Mouse (Mus musculus): ENCODE results near the gene Eogt. TPM values are rescaled to one million over a fixed set of nuclear protein-coding genes. Genes with fewer than 3 reads are reported as not detected.

Eogt gene
- 35.6 and 36.4 TPM in 2 replicates for total RNA-seq (2021)
- long read RNA-seq, experiment 1, full-length matches to known transcripts = 12 of 25 reads
- long read RNA-seq, experiment 1, partial matches to known transcripts = 4 of 25 reads
- long read RNA-seq, experiment 1, other reads (novel, unspliced or antisense) = 9 of 25 reads
- long read RNA-seq, experiment 2, full-length matches to known transcripts = 8 of 14 reads
- long read RNA-seq, experiment 2, partial matches to known transcripts = 2 of 14 reads
- long read RNA-seq, experiment 2, other reads (novel, unspliced or antisense) = 4 of 14 reads

DNA sequence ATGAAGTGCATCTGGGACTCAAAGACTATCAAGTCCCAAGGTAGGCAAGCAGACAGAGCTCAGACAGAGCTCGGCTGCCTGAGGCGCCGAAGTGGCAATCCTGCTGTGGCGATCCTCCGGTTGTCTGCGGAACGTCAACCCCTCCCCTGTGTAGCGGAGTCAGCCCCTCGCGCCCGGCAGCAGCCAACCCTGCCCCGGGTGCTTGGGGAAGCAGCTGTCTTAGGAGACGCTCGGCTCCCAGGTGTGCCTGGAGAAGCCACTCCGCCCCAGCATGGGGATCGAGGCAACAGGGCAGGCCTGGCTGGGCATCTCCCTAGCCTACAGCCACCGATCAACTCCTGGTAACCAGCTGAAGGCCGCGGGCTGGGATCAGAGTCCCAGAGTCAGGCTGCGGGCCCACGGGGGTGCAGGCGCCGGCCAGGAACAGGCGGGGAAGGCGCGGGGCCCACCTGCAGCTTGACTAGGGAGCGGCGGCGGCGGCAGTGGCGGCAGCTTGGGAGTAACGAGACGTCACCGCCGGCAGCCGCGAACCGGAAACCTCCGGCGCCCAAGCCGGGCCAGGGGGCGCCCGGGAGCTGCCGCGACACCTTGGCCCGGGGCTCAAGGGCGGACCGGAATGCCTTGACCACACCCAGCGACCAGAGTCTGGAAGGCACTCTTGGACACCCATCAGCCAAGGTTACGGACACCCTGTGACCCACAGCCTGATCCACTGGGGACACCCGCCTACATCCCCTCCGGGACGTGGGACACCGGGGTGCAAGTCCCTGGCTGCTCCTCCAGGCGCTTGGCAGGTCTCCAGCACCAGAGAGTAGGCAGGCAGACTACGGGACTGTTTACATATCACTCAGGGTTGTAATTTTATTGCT, at the start of gene Eogt:
TSS of gene Eogt (minus strand) at position 800 of the 869 bp plus-strand sequence.
- DNase-seq = peak; percentile 89

DNA sequence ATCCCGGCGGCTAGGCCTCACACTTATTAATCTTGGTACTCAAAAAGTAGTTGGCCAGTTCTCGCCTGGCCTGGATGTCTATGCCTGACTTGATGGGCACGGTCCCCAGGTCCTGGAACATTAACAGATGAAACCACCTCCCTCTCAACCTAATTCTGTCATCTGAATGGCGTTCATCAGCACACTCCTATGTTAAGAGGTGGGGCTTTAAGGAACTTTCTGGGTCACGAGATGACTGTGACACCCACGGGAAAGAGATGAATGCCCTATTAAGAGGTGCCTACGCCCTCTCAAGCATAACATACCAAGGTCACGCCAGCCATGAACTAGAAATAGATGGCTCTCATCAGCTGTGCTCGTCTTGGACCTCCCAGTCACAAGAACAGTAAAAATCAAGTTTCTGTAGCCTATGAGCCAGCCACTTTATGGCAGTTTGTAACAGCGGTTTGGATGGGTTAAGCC, 30.4 kb upstream of the Eogt start:
- DNase-seq = no peak

DNA sequence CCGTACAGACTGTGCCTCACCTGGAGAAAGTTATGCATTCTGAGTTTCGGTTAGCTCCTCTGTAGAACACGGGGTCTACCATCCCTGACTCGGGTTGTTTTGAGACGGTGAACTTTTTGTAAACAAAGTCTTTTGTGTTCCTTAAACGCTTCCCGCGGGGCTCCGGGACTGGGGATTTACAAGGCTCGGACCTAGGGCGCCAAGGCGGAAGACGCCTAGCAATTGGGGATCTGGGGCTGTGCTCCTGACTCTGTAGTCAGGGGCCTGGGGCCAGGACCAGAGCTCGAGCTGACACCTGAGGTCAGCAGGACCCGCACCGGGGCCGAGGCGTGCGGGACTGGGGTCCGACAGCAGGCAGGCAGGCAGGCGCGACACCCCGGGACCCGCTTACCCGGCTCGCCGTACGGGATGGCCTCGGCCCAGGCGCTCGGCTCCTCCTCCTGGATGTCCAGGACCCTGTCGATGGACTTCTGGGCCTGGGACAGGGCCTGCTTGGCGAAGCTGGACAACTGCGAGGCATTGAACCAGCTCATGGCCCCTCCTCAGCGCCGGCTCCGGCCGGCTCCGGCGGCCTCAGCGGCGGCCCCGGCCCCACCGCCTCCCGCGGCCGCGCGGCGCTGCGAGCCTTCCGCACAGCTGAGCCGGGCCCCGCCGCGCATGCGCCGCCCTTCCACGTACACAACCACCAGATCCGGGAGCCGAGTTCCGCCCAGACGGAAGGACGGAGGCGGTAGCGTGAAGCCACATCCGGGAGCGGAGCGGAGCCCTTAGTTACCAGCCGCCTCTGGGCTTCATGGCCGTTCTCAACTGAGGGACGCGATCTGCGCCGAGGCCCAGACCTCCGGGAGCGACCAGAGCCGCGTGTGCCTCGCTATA, 29.7 kb upstream of the Eogt start, which contains the start of gene Tmf1:
TSS of gene Tmf1 (minus strand) at position 632 of the 876 bp plus-strand sequence.
- DNase-seq = peak; percentile 97

DNA sequence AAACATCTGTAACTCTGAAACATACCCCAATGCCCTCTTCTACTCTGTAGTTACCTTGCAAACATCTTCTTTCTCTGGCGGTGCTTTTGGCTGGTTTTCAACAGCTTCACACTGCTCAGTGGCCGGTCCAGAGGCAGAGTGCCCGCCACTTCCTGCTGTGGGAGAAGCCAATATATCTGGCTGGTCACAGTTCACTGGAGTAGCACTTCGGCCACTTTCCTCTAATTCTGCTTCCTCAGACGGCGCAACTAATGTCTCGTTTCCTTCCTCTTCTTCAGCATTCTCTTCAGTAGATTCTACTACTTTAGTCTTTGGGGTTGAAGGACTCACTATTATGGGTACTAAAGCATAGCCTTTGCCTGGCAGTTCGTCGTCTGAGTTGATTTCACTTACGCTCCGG, 26.7 kb upstream of the Eogt start:
- DNase-seq = peak; percentile 10

DNA sequence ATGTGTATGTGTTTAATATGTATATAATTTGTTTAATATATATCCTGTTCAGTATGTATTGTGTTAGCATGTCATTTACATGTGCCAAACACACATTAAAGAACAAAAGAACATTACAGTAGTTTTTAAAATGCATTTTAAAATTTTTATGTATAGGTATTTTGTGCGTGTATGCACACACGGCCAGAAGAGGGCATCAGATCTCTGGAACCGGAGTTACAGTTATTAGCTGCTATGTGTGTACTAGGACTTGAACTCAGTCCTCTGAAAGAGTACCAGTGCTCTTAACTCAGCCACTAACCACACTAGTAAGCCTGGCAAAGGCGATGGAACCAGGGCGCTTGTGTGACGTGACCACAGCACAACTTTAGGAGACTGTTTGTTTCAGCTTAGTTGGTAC, 1.2 kb upstream of the Eogt start:
- DNase-seq = no peak

DNA sequence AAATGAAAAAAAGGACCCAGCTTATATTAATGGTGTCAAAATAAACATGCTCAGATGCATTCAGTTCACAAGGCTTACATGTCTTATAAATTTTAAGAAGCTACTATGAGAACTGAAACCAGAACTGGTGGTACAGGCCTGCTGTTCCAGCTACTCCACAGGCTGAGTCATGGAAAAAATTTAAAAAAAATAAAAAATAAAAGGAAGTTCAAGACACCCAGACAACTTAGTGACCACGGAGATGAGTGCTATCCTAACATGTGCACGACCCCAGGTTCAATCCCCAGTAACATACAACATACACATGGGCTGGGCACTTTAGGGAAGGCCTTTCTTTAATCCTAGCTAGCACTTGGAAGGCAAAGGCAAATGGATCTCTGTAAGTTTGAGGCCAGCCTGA, 739 bp upstream of the Eogt start:
- DNase-seq = no peak

DNA sequence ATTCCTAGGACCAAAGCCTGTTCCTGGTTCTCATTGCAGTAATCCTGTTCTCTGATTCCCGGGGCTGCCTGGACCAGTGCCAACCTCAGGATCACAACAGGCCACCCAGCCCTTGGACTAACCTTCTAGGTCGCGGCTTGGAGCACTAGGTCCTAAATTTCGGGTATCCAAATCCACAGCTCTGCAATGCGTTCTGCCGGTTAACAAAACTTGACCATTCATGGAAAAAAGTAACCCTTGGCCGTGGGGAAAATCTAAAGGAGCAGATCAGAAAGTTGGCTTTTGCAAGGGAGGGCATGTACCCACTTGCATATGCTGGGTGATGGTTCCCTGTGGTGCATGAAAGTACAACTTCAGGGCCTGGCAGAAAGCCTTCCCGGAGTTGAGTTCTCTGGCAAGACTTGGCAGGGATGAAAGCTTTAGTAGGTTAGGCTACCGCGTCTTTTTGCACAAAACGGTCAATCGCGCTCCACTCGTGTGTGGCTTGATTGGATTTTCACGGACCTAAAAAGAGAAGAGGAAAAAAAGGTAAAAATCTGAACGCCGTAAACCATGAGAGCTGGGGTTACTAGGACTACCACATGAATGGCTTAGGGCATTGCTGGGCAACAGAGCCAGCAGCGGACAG, 1.1 kb downstream of the Eogt start:
- peak; percentile 87 for DNase-seq

DNA sequence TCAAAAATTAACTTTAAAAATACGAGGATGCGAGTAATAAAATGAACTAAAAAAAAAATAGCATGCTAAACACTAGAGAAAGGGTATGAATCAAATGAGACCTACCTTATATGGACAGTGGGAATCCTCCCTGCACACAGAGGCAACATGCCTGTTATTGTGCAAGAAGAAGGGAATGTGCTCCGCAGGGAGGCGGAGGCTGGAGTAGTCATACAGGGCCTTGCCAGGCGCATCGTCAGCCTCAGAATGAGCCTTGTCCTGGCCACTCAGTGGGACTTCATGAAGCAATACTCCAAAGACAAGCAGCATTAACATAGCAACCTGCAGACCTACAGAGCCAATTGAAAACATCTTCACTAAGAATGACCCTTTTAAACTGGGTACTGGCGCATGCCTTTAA, 3.8 kb downstream of the Eogt start:
- DNase-seq = peak; percentile 85

DNA sequence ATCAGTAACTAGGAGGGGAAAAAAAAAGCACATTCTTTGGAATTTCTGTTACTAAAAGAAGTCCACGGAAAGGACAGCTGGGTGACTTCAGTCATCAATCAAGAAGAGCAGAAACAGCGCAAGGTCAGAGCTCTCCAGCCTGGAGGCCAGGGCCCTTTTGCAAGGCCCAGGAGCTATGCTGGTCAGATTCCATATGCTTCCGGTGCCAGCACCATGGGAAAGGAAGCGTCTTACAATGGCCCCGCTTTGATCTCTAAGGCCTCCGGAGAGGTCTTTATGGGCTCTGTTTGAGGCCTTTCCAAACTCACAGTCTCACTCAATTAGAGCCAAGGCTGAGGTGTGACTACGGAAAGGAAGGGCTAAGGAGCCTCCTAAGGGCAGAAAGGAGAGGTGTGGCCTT, 4.6 kb downstream of the Eogt start:
- DNase-seq = peak; percentile 87

DNA sequence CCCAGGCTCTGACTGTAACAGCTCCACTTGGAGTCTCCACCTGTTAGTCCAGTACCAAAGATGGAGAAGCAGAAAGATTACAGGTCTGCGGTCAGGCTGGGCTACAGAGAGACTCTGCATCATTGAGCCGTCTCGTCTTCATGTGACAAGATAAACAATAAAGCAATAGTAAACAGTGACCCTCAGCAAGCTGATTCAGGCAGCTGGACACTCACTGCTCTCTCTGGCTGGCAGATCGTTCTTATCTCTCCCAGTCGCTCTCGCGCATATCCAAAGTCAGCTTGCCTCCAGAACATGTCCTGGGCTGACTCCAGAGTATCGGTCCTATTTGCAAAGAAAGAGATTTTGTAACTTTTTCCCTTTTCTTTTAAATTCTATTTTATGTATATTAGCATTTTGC, 6.4 kb downstream of the Eogt start:
- peak; percentile 42 for DNase-seq

DNA sequence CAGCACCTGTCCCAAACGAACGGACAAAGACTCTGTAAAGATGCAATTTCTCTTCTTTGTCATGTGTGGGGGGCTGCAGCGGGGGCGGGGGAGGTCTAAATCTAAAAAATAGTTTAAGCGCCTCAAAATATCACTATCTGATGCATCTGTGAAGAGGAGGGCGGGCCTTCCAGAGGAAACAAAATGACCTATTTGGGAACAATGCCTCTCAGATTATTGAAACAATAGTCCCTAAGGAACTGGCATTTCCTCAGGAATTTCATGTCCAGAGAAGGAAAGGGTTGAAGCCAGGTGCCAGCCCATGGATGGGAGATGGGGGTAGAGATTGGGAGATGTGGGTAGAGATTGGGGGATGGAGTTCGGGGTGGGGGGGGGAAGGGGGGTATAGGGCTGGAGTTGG, 7.2 kb downstream of the Eogt start:
- no peak for DNase-seq

DNA sequence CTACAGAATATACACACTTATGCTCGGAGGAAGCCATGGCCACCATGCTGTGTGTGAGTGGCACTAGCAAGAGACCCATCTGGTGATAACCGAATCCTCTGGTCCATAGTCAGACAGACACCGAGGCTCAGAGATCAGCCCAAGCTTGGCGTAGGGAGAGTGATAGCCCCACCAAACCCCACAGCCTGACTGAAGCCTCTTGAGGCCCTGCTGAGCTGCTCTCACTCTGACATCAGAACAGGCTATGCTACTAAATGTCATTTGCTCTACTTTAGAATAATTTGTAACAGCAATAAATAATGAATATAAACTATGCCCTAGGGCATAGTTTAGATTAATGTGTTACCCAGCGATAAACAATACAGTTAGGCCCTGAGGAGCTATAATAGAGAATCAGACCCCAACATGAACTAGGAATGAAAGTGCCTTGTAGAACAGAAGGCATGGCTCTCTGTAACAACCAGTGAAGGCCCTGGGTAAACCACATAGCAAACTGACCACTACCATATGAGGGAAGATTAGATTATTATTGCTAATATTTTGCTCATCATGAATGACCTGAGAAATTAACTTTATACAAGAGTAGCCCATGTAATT, 16.2 kb downstream of the Eogt start:
- no peak for DNase-seq

DNA sequence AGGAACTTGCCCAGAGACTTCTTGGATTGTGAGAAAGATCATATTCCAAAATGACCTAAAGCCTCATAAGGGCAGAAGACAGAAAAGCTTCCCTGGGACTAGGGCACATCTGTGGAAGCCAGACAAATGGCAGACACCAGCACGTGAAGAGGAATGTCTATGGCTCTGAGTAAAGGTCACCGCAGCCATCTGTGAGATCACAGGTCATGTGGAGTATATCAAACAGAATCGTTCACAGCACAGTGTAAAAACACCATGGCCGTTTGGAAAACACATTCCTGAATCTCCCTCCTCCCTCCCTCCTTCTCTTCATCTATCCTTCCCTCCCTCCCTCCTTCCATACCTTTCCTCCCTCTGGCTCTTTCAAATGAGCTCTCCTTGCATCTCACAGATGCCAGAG, 17.2 kb downstream of the Eogt start:
- peak; percentile 32 for DNase-seq

DNA sequence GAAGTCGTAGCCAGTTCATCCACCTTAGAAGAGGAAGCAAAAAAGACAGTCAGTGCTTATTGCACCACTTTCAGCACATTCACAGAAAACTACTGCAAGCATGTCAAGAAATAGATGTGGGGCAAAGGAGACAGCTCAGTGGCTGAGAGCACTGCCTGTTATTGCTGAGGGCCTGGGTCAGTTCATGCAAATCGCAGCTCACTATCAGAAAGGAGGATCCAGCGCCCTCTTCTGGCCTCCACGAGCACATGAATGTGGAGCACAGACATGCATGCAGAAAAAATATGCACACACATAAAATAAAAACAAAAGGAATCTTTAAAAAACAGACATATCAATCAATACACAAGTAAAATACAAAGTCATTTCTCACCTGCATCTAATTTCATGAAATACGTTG, 18.0 kb downstream of the Eogt start:
- peak; percentile 27 for DNase-seq

DNA sequence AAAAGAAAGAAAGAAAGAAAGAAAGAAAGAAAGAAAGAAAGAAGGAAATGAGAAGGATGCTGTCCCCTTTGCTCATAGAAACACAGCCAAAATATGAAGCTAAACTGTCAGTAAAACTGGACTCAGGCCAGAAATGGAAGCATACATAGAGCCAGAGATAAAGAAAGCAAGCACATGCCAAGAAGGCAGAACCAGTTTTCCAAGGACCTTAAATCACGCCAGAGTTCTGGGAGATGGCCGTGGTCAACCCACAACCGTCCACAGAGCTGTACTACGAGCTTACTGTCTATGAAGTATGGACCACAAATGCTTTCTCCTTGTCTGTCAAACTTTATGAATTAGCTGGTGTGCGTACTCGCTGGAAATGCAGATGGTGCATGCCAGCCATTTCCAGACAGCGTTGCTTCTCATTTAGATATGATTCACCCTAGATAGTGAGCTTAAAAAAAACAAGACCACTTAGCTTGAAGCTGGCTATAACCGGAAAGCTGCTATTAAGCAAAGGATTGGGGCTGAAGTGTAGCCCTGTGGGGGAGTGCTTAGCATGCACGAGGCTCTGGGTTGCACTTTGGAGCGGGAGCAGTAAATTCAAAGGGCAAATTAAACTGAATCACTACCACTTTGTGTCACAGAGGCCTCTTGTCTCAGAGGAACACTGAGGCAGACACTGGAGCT, 24.5 kb downstream of the Eogt start:
- DNase-seq = peak; percentile 29

DNA sequence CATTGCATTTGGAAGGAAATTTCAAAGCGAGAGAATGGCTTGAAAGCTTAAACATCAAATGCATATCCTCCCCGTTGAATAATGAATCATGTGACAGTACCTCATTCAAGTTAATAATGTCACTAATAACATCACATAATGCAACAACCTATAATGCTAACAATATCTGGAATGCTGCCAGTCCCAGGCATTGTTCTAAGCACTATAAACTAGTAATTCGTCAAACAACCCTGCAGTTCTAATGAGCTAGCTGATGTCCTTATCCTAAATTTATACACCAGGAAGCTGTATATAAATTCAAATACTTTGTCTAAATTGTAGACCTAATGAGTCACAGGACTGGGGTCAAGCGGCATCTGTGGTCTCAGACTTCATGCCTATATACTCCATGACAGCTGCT, 28.1 kb downstream of the Eogt start:
- DNase-seq = no peak

DNA sequence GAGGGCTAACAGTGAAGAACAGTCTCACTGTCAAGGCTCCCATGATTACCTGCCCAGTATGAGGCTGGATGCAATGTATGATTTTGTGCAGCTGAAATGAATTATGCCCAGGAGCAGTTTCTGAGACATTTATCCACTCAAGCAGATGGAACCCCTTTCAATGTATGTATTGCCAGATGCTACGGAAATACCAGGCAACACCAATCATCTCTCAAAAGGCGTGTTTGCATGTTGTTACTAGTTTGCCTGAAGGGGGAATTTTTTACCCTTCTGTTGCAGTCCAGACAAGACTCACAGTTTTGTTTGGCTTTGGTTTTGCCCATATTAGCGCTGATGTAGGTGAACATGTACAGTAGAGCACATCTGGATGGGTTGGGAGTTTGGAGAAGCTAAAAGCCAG, 30.7 kb downstream of the Eogt start:
- no peak for DNase-seq

DNA sequence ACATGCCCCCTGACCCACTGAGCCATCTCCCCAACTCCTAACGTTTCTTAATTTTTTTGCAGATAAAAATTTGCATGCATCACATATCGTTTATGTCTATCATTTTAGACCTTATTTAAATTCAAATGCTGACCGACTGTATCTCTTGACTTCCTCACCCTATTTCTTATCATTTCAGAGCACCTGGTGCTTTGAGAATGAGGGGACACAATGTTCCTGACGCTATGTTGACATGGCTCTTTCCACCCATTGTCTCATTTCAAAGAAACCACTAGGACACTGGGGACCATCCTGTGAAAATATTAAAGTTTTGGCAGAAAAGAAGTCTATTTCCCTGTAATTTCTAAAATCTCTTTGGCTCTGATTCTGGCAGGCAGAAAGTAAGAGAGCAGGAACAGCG, 32.1 kb downstream of the Eogt start:
- DNase-seq = no peak

DNA sequence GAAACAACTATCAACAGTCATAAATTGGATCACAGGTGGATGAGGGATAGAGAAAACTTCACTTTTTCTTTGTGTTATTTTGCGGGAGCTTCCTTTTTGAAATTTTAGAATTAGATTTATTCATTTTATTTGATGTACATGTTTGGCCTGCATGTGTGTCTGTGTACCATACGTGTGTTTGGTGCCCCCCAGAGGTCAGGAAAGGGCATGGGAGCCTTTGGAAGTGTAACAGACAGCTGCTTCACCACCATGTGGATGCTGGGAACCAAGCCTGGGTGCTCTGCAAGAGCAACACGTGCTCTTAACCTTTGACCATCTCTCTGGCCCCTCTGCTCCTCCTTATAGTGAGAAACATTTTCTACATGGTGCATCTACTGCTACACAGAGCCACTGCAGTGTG, 34.2 kb downstream of the Eogt start:
- no peak for DNase-seq

DNA sequence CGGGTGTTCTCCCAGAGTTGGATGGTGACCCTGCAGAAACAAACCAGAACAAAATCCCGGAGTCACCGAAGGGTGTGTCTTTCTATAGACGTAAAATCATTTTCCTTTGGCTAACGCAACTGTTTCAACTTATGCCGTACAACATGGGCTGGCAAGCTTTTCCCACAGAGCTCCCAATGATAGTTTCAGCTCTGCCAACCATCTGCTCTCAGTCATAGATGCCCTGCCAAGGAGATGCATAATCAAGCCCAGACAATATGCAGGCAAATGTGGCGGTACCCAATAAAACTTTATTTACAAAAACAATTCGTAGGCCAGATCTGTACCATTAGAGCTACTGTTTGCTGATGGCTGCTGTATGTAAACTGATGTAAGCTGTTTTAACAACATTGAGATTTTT, 36.8 kb downstream of the Eogt start:
- DNase-seq = no peak

DNA sequence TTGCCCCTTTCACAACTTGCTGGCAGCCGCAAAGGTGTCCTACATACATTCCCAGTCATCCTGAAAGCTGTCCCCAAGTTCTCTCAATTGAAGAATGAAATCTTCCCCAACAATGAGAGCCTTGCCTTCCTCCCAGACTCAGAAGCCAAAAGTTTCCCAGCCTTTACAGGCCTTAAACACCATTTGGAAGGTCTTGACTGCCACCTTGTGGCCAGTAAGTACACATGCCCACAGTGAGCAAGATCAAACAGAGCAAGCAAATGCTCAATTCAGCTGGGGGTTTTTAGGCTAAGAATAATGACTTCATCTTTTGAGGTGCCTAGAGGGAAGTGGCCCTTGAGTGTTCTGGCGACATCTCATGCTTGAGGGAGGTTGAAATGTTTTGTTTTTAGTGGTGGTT, 42.2 kb downstream of the Eogt start:
- peak; percentile 66 for DNase-seq

All from adrenal gland, postnatal 14 days (tissue).